Mouse (Mus musculus) gonadal fat pad, adult 2 months (tissue): ENCODE measurements at regions not wholly inside any gene's neighbourhood (a gene's known extent, or its start where the extent isn't known, plus 50 kb on each side); places are given as distances from the start of the nearest gene placed in this dataset.

Experiments used
- DNase-seq: peaks from one replicate; pipeline ENCODE4 v3.0.0-alpha.2; 2012; ENCODE audit warnings: low read depth

- DNase-seq = no peak
Measured at GRCm38 (mm10) chr15:86566111-86566510, 351.9 kb downstream of the Tbc1d22a start.

- DNase-seq = no peak
Measured at GRCm38 (mm10) chr15:86574311-86574710, 360.1 kb downstream of the Tbc1d22a start.

DNA sequence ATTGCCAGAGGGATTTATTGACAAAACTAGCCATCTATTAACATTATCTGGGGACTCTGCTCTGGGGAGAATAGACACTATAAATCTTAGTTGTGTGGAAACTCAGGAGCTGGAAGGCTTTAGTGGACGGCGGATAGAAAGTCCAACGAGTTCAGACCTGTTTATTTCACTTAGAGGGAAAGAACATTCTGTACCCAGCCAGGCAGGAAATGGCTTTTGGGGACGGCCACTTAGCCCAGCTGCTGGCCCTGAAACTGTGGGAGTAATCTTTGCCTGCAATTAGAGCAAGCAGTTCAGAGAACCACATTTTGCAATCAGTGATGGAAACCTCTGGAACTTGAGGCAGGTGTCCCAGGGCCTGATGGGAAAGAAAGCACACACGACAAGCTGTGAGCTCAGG lies 362.4 kb downstream of the Tbc1d22a start:
- DNase-seq = peak; percentile 77

- no peak for DNase-seq
Measured at GRCm38 (mm10) chr15:86578689-86579088, 364.4 kb downstream of the Tbc1d22a start.

GRCm38 (mm10) chr15:86582240-86583090 lies 368.2 kb downstream of the Tbc1d22a start:
- DNase-seq = no peak

- DNase-seq = no peak
Measured at GRCm38 (mm10) chr15:86585716-86586115, 371.5 kb downstream of the Tbc1d22a start.

GRCm38 (mm10) chr15:86587209-86587608 lies 372.9 kb downstream of the Tbc1d22a start:
- no peak for DNase-seq

DNA sequence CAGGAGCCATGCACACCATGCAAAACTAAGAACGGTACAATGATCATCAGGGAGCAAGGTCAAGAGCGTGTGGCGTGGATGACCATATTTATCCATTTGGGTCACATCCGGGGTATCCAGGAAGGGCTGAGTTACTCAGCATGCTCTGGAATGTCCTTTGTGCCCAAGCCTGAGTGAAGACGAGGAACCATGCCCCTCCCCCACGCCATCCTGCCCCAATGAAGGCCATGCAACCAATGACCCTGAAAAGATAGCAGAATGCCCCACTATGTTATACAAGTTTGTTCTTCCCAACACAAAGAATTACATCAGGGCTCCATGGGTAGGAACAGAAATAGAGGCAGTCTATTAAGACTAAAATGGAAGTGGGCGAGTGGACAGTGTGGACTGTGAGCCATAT lies 375.8 kb downstream of the Tbc1d22a start:
- no peak for DNase-seq

GRCm38 (mm10) chr15:86590896-86591295 lies 376.6 kb downstream of the Tbc1d22a start:
- no peak for DNase-seq

DNA sequence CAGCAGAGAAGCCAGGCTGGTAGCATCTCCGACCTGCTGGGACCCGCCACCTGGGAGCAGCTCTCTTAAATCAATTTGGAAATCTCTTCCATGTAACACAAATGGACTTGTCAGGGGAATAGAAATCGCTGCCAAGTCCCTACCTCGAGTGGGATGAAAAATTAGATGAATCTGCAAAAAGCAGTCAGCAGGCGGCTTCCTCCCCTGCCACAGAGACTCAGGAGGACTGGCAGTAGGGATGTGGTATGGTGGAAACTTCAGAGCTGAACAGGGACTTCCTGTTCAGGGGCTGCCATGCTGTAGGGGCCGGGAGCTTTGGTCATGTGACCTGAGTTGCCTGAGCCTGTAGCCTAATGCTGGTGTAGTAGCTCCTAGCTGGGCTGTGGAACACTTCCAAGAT lies 379.1 kb downstream of the Tbc1d22a start:
- no peak for DNase-seq

DNA sequence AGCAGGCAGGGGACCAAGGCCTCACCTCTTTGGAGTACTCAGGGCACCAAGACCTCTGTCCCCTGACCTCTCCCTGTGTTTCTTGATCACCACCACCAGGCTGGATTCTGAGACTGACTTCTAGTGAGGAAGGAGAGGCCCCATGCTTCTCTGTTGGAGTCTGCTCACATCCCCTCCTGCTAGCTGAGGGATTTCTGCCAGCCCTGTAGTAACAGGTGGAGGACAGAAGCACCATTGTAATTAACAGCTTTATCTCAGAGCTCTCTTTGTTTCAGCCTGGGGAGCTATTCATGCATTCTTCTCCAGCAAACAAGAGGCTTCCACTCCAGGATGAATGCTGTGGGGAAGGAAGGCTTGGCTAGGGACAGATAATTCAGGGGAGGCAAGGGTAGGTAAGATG lies 392.2 kb downstream of the Tbc1d22a start:
- DNase-seq = no peak

GRCm38 (mm10) chr15:86609692-86610091 lies 395.4 kb downstream of the Tbc1d22a start:
- peak; percentile 23 for DNase-seq

- DNase-seq = no peak
Measured at GRCm38 (mm10) chr15:86631376-86631775, 417.1 kb downstream of the Tbc1d22a start.

DNA sequence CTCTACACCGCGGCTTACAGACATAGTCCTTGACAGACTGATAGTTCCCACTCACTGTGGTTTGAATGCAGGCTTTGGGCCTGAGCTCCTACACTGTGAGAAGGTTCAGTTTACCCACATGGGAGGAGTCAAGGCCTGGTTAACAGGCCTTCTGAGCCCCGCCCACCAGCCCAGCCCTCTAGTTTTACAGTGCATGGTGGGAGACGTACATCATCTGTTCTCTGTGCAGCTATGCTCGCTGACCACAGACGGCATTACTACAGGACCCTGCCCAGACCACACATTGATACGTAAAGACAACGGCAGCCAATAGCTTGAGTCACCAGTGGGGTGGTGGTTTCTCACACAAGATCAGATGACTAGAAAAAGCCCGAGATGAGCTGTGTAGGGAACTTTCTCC lies 431.0 kb downstream of the Tbc1d22a start:
- no peak for DNase-seq

GRCm38 (mm10) chr15:86648131-86648530 lies 433.9 kb downstream of the Tbc1d22a start:
- DNase-seq = no peak

- DNase-seq = no peak
Measured at GRCm38 (mm10) chr15:86673096-86673520, 458.8 kb downstream of the Tbc1d22a start.

- no peak for DNase-seq
Measured at GRCm38 (mm10) chr15:86677016-86677415, 462.8 kb downstream of the Tbc1d22a start.

DNA sequence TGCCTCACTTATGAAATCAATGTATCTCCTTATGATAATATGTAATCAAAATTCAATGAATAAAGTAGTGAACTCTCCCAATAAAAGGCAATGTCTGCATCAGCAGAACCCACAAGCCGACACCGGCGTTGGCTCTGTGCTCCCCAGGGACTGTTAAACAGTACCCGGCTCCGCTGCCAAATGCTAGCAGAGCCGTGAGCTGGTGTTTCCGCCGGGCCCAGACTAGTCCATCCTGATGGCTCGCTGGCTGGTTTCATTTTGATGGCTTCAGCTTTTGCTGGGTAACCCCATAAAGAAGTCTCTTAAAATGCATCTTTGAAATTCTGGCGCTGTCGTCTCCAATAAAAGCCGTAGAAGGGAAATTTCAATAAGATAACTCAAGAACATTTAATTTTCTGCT lies 468.8 kb downstream of the Tbc1d22a start:
- no peak for DNase-seq

- no peak for DNase-seq
Measured at GRCm38 (mm10) chr15:86689694-86690093, 475.4 kb downstream of the Tbc1d22a start.

DNA sequence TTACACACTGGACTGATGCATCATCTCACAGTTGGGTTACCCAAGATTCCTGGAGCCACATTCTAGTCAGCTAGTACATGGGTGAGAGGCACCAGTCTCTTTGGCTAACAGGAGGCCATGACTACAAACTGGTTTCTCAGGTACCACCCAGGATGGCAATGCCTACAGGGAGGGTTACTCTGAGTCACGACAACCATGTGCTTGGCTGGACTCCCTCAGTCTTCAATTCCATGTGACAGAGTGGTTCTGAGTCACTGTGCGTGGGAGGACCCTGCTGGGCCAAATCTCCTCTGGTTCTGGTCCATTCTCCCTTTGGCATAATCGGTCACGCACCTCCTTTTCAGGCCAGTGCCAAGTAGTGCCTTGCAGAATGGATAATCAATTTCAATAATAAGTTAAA lies 482.5 kb downstream of the Tbc1d22a start:
- peak; percentile 89 for DNase-seq

DNA sequence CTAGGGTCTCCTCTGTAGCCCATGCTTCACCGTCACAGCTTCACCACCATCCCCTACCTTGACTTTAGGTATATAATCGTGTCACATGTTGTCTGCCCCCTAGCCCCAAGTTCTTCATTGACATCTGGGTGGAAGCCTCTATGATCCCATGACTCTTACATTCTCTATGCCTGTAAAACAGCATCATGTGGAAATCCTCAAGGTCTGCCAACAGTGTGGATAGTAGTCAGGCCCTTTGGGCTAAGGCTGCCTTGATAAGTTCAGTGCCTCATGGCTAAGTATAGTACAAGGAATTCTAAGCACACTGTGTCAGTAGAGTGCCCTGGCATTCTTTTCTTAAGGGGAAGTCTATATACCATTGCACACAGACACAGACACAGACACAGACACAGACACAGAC lies 496.2 kb downstream of the Tbc1d22a start:
- DNase-seq = no peak

DNA sequence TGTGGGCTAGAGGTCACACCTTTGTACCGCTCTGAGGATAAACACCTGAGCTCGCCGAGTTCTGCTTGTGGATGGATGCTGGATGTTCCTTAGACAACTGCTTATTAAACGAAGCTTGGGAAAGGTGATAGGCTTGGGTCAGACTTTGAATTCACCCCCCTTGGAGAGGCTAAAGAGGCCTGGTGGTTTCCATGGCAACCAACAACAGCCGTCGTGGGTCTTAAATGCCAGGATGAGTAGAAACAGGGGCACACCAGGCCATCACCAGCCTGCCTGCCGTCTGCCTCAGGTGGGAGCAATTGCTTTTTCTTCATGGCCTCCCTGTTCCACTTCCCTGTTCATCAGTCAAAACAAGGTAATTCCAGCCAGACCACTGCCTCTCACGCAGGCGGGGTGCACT lies 504.1 kb downstream of the Tbc1d22a start:
- no peak for DNase-seq

DNA sequence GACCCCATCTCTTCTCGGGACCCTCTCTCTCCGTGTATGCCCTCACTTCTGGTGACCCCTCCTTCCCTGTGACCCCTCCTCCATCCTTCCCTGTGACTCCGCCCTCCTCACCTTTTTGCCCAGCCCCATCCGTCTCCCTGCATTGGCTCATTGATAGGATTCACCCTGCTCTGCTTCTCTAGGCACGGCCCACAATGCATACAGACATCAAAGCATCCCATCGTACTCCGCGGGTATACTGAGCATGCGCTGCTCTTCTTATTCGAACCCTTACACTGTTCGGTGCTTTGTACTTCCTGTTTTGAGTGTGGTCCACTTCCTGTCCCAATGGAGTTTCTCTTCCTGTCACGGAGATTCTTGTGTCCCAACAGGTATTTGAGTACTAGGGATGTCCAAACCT lies 504.8 kb downstream of the Tbc1d22a start:
- DNase-seq = no peak

- no peak for DNase-seq
Measured at GRCm38 (mm10) chr15:86721131-86721530, 506.9 kb downstream of the Tbc1d22a start.
